Mouse (Mus musculus) heart, adult 10 weeks (tissue): Measurements from ENCODE around the gene Ak1. TPM values are rescaled to one million over a fixed set of nuclear protein-coding genes. Genes with fewer than 3 reads are reported as not detected.

Experiments used
- polyA plus RNA-seq: library from polyadenylated mRNA; stranded (reverse); fragments of 350-450 nt; fragmentation: Illumina TruSeq; extraction: RNeasy Lipid Tissue Mini Kit (QIAGEN cat#74804); gene quantifications from one replicate; pipeline ENCODE4 v1.2.3, GENCODE M21; 2014; ENCODE audit warnings: low read depth, low replicate concordance

Gene Ak1
- polyA plus RNA-seq: 526 TPM

GRCm38 (mm10) chr2:32621517-32621859 is at the start of gene Ak1:
TSS of gene Ak1 (plus strand) at chr2:32621758.

GRCm38 (mm10) chr2:32574497-32574896 is 47.1 kb upstream of the Ak1 start, which contains the start of gene Pip5kl1:
TSS of gene Pip5kl1 (plus strand) at chr2:32574797.

GRCm38 (mm10) chr2:32575586-32576160 is 45.9 kb upstream of the Ak1 start, which contains the start of gene 9430097D07Rik:
TSS of gene 9430097D07Rik (minus strand) at chr2:32575684.

GRCm38 (mm10) chr2:32586871-32587351 is 34.6 kb upstream of the Ak1 start, which contains the start of gene St6galnac4:
TSS of gene St6galnac4 (plus strand) at chr2:32587095.

GRCm38 (mm10) chr2:32599409-32599808 is 22.1 kb upstream of the Ak1 start, which contains the start of gene St6galnac6:
TSS of gene St6galnac6 (plus strand) at chr2:32599709.

GRCm38 (mm10) chr2:32646379-32647056 is 25.0 kb downstream of the Ak1 start, which contains the start of gene Eng:
TSS of gene Eng (plus strand) at chr2:32646595.

Other genes starting within 250 kb of the Ak1 start
- gene 1110008P14Rik, start 239.8 kb upstream of the Ak1 start, polyA plus RNA-seq: 56.1 TPM
- 9.4 TPM for gene Lcn2, start 233.5 kb upstream of the Ak1 start, polyA plus RNA-seq
- 75.8 TPM for gene Ptges2, start 225.9 kb upstream of the Ak1 start, polyA plus RNA-seq
- gene Naif1, start 171.3 kb upstream of the Ak1 start, polyA plus RNA-seq: 2.4 TPM
- 7.5 TPM for gene Slc25a25, start 170.3 kb upstream of the Ak1 start, polyA plus RNA-seq
- gene Fam102a, start 86.4 kb upstream of the Ak1 start, polyA plus RNA-seq: 7.4 TPM
- gene Dpm2, start 50.9 kb upstream of the Ak1 start, polyA plus RNA-seq: 34.2 TPM
- gene Pip5kl1, start 47.0 kb upstream of the Ak1 start, polyA plus RNA-seq: not detected
- not detected for gene 9430097D07Rik, start 46.1 kb upstream of the Ak1 start, polyA plus RNA-seq
- gene St6galnac4, start 34.7 kb upstream of the Ak1 start, polyA plus RNA-seq: 19.5 TPM
- 110 TPM for gene St6galnac6, start 22.0 kb upstream of the Ak1 start, polyA plus RNA-seq
- 139 TPM for gene Eng, start 24.8 kb downstream of the Ak1 start, polyA plus RNA-seq
- 11.2 TPM for gene Fpgs, start 82.4 kb downstream of the Ak1 start, polyA plus RNA-seq
- 35.5 TPM for gene Cdk9, start 91.3 kb downstream of the Ak1 start, polyA plus RNA-seq
- 17.4 TPM for gene Sh2d3c, start 99.3 kb downstream of the Ak1 start, polyA plus RNA-seq
- gene 6330409D20Rik, start 119.3 kb downstream of the Ak1 start, polyA plus RNA-seq: not detected
- gene Tor2a, start 135.5 kb downstream of the Ak1 start, polyA plus RNA-seq: 15.4 TPM
- gene Ttc16, start 153.9 kb downstream of the Ak1 start, polyA plus RNA-seq: 0.24 TPM
- 3.7 TPM for gene Ptrh1, start 154.0 kb downstream of the Ak1 start, polyA plus RNA-seq
- gene Cfap157, start 162.7 kb downstream of the Ak1 start, polyA plus RNA-seq: not detected
- gene Stxbp1, start 225.5 kb downstream of the Ak1 start, polyA plus RNA-seq: 10.0 TPM